Mouse (Mus musculus) embryonic facial prominence, embryonic 11.5 days (tissue): ENCODE data around the gene Fezf1. TPM values are rescaled to one million over a fixed set of nuclear protein-coding genes. Genes with fewer than 3 reads are reported as not detected.

Experiments
- ATAC-seq: fragments of 200-750 bp; cut with Nextera tagmentation; replicated peaks from 2 replicates; pipeline ENCODE4 v1.8.0; 2017; ENCODE audit warnings: low read depth; ENCODE audit not compliant: insufficient number of reproducible peaks, low FRiP score, low TSS enrichment
- DNase-seq: peaks from one replicate; pipeline ENCODE4 v3.0.0-alpha.2; 2015; ENCODE audit warnings: low spot score
- H3K27ac ChIP-seq: fragments of 300-500 bp; sonication (generic); replicated peaks from 2 replicates; pipeline ENCODE4 v1.5.1; 2014; ENCODE audit warnings: mild to moderate bottlenecking, low read depth, low read length, control low read depth
- H3K27me3 ChIP-seq: fragments of 300-500 bp; sonication (generic); 2 replicates; pipeline ENCODE4 v1.6.1; 2014; ENCODE audit warnings: mild to moderate bottlenecking, low read length, moderate library complexity, mixed read lengths; ENCODE audit not compliant: control insufficient read depth, insufficient read depth
- H3K36me3 ChIP-seq: fragments of 300-500 bp; sonication (generic); replicated peaks from 2 replicates; pipeline ENCODE4 v1.6.1; 2014; ENCODE audit warnings: low read depth, mild to moderate bottlenecking, low read length, moderate library complexity, mixed read lengths; ENCODE audit not compliant: control insufficient read depth, insufficient read depth
- H3K4me1 ChIP-seq: fragments of 300-500 bp; sonication (generic); 2 replicates; pipeline ENCODE4 v1.6.1; 2014; ENCODE audit warnings: low read length, mixed read lengths; ENCODE audit not compliant: control insufficient read depth, insufficient read depth
- H3K4me2 ChIP-seq: fragments of 300-500 bp; sonication (generic); 2 replicates; pipeline ENCODE4 v1.6.1; 2014; ENCODE audit warnings: low read depth, mild to moderate bottlenecking, control low read depth, low read length, moderate library complexity
- H3K4me3 ChIP-seq: fragments of 300-500 bp; sonication (generic); 2 replicates; pipeline ENCODE4 v1.5.1; 2014; ENCODE audit warnings: low read depth, low read length, control low read depth
- H3K9ac ChIP-seq: fragments of 300-500 bp; sonication (generic); replicated peaks from 2 replicates; pipeline ENCODE4 v1.6.1; 2014; ENCODE audit warnings: mild to moderate bottlenecking, control low read depth, low read length
- H3K9me3 ChIP-seq: fragments of 300-500 bp; sonication (generic); replicated peaks from 2 replicates; pipeline ENCODE4 v1.6.1; 2016; ENCODE audit warnings: mild to moderate bottlenecking, low read length, inconsistent platforms, mixed read lengths; ENCODE audit not compliant: control insufficient read depth
- WGBS: fragments of 180-500 bp; shearing (Covaris S2); extraction: QIAGEN DNeasy Blood & Tissue Kit; methylation state at CpG from one replicate; pipeline ENCODE4 v1.1.7; 2014; 5-methylcytosine and 5-hydroxymethylcytosine counted together
- polyA plus RNA-seq: library from polyadenylated mRNA; unstranded; fragments of >200 nt; fragmentation: Nextera tagmentation; extraction: Ambion mirVana; gene quantifications from 2 replicates; pipeline ENCODE4 v1.2.1, GENCODE M21; 2014

Fezf1 gene
- polyA plus RNA-seq, 1 experiment from 2014 or later = 6.8 TPM

DNA sequence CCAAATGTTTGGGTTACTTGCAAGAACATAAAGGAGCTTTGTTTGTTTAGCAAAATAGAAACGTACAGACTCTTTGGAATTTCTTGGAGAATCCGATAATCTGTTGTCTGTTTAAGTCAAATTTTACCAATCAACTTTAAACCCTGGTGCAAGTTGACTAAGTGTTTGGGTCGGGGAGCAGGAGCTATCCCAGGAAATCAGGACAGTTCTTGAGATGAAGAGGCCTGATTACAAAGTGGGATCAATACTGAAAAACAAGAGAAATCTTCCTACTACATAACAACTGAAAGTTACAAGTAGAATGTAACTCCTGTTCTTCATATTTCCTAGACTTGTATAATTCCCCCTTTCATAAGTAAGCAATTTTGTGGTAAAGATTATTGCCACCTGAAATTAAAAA is 3.3 kb upstream of the Fezf1 start:
- Histone ChIP-seq H3K27me3 (peaks cover 55% of the 10 kb centered on the region), H3K36me3 (no peaks in the 10 kb centered on the region), H3K27ac (no peak overlapping the region), H3K9ac (no peak overlapping the region), H3K4me3 (no peak overlapping the region), H3K9me3 (no peaks in the 10 kb centered on the region), H3K4me1 (peaks cover 9% of the 10 kb centered on the region; the same call in 1 of the 2 replicates), H3K4me2 (no peak overlapping the region)
- DNase-seq (peak; percentile 20), ATAC-seq (no peak)
- WGBS = under 1% methylated on average over 3 of the region's 3 CpGs

DNA sequence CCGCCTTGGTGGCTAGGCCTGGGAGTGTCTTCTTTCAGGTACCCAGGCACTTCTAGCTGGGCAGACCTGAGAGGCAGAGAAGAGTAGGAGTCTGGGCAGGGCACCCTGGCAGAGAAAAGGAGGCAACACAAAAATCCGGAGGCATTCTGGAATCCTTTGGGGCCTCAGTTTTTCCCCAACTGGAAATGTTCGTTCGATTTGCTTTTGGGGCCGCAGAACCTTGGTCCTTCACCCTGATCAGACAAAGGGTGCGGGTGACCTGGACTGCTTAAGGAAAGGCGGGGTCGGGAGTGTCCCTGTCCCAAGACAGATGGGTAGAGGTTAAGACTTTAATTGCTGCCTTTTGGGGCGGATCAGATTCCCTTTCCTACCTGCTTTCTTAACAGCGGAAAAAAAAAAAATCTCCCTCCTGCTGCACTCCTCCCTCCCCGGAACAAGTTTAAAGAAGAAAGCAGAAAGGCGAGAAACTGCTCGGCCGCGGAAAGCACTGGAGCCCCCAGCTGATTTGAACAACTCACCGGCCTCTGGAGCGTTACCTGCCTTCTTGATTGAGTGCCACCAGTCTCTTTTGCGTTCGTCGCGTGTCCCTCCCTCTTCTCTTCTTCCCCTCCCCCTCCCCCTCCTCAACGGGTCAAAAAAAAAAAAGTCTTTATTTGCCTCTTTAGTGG is 2.3 kb upstream of the Fezf1 start:
- H3K4me1 ChIP-seq = peaks cover 9% of the 10 kb centered on the region; the same call in 1 of the 2 replicates
- H3K4me3 ChIP-seq = no peak overlapping the region
- H3K9me3 ChIP-seq = no peaks in the 10 kb centered on the region
- ATAC-seq (no peak), DNase-seq (peak; percentile 38)
- no peak overlapping the region for H3K9ac ChIP-seq
- H3K27me3 ChIP-seq = peaks cover 52% of the 10 kb centered on the region
- no peak overlapping the region for H3K4me2 ChIP-seq
- H3K36me3 ChIP-seq = no peaks in the 10 kb centered on the region
- under 1% methylated on average over 22 of the region's 22 CpGs for WGBS
- H3K27ac ChIP-seq = no peak overlapping the region

DNA sequence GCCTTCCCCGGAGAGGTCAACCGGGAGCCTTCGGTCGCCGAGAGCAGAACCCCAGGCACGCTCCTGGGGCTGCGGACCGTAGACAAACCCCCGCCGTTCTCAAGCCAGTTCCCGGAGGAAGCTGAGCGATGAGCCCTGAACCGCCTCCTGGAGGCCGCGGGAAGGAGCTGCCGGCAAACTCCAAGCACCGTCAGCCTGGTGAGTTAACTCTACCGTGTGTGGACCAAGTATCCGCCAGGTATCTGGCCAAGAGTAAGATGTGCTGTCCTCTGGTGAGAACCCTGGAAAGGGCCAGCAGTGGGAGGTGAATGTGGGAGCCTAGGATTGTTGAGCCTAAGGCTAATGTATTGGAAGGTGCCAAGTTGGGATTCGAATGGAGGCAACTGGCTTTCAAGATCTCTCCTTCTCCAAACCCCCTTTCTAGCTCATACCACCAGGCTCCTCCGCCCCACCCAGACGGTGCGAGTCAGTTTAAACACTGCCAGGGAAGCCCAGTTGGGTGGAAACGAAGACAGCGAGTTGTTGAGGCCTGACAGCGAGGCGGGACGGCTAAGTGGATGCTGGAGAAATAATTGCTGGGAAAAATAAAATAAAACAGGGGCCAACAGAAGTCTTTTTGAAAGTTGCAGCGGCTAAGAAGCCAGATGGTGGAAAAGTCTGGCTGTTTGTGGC is 1.6 kb upstream of the Fezf1 start:
- H3K36me3 ChIP-seq = no peaks in the 10 kb centered on the region
- peak overlapping the region; percentile 42 for H3K4me3 ChIP-seq
- 0 out of 2 replicates have a peak overlapping the region, but pooled peaks have one; percentile 8 for H3K27ac ChIP-seq
- H3K9ac ChIP-seq = peak overlapping the region; percentile 52
- ATAC-seq = peak; percentile 58
- DNase-seq = peak; percentile 71
- H3K4me2 ChIP-seq = peak overlapping the region; percentile 77
- under 1% methylated on average over 29 of the region's 29 CpGs for WGBS
- H3K27me3 ChIP-seq = peaks cover 48% of the 10 kb centered on the region
- peaks cover 9% of the 10 kb centered on the region; the same call in 1 of the 2 replicates for H3K4me1 ChIP-seq
- no peaks in the 10 kb centered on the region for H3K9me3 ChIP-seq

DNA sequence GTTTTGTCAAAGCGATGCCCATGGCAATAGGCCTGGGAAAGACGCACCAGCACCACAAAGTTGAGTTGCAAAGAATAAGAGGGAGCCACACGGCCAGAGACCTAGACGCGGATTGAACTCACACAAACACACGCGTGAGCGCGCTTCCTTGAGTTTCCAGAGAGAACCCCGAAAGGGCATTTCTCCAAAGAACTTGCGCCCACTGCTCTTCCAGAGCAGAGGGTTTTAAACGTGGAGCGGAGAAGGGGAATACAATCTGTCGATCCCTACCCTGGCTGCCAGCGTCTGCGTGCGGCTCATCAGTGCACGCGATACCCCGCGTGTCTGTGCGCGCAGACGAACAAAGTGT is 865 bp upstream of the Fezf1 start:
- ATAC-seq (no peak), DNase-seq (peak; percentile 16)
- H3K4me1 ChIP-seq = peaks cover 9% of the 10 kb centered on the region; the same call in 1 of the 2 replicates
- WGBS = under 1% methylated on average over 24 of the region's 24 CpGs
- H3K4me2 ChIP-seq = peak overlapping the region; percentile 77
- H3K4me3 ChIP-seq = peak overlapping the region; percentile 42
- H3K9ac ChIP-seq = peak overlapping the region; percentile 52; the same call in 1 of the 2 replicates
- peaks cover 50% of the 10 kb centered on the region for H3K27me3 ChIP-seq
- H3K27ac ChIP-seq = no peak overlapping the region
- no peaks in the 10 kb centered on the region for H3K36me3 ChIP-seq
- H3K9me3 ChIP-seq = no peaks in the 10 kb centered on the region

DNA sequence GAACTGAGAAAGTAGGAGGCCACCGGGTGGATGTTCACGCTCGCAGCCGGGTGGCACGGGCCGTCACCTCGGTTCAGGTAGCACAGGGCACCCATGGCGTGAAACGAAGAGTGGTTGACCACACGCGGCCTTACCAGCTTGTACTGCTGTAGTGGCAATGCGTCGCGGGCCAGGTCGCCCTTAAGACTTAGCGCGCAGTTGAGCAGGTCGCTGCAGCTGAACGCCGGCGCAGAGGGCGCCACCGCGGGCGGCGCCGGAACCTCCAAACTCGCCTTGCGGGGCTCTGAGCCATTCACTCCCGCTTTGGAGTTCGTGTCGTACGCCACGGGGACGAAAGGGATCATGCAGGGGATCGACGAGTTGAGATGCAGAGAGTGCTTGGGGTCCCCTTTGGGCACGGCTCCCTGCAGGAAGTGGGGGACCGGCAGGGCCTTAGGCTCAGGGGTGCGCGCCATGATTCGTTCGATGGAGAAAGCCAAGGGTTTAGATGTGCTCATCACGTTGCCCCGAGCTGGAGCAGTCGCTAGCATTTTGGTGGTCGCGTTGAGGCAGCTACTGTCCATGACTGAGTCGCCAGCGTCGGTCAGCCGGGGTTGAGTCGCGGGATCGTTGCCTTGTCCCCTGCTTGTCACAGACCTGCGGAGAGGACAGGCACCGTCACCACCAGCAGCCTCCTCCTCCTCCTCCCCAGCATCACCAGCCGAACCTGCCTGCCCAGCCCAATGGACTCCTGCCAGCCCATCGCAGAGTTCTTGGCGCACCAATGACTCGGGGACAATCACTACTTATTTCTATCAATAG is 450 bp downstream of the Fezf1 start:
- H3K9me3 ChIP-seq = no peaks in the 10 kb centered on the region
- H3K4me2 ChIP-seq = peak overlapping the region; percentile 25
- H3K27ac ChIP-seq = no peak overlapping the region; the same call in 1 of the 2 replicates
- peak overlapping the region; percentile 27 for H3K4me3 ChIP-seq
- no peaks in the 10 kb centered on the region for H3K36me3 ChIP-seq
- DNase-seq (peak; percentile 49), ATAC-seq (peak; percentile 51; the same call in 1 of the 2 replicates)
- peaks cover 7% of the 10 kb centered on the region; the same call in 1 of the 2 replicates for H3K4me1 ChIP-seq
- peaks cover 49% of the 10 kb centered on the region for H3K27me3 ChIP-seq
- H3K9ac ChIP-seq = peak overlapping the region; percentile 34
- WGBS = under 1% methylated on average over 61 of the region's 61 CpGs

DNA sequence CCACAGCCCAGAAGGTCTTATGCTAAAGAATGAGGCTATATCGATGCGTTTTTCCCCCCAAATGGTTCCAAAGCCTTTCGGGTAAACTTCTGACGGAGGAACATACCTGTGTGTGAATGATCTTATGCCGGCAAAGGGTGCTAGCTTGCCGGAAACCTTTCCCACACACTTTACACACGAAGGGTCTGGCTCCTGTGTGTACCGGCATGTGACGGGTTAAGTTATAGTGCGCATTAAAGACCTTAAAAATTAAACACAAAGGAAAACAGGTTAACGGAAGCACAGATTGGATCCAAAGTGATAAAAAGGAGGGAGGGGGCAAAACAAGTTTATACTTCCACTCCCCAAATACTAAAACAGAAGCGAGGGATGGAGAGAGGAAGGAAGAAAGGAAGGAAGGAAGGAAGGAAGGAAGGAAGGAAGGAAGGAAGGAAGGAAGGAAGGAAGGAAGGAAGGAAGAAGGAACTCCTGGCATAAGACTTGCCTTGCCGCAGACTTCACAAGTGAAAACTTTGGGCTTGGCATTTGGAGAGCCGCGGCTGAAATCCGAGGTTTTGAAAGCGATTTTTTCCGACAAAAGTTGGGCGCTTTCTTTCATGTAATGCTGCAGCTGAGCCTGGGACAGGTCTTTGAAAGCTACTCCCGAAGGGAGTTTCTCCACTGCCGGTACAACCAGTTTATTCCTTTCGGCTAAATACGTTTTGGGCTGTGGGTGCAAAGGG is 1.2 kb downstream of the Fezf1 start:
- H3K9me3 ChIP-seq = no peaks in the 10 kb centered on the region
- H3K4me2 ChIP-seq = peak overlapping the region; percentile 25; the same call in 1 of the 2 replicates
- no peak overlapping the region for H3K27ac ChIP-seq
- H3K4me1 ChIP-seq = peaks cover 7% of the 10 kb centered on the region; the same call in 1 of the 2 replicates
- H3K4me3 ChIP-seq = peak overlapping the region; percentile 27
- ATAC-seq = no peak
- DNase-seq = no peak
- peaks cover 48% of the 10 kb centered on the region for H3K27me3 ChIP-seq
- H3K9ac ChIP-seq = peak overlapping the region; percentile 34
- no peaks in the 10 kb centered on the region for H3K36me3 ChIP-seq
- under 1% methylated on average over 23 of the region's 23 CpGs for WGBS

DNA sequence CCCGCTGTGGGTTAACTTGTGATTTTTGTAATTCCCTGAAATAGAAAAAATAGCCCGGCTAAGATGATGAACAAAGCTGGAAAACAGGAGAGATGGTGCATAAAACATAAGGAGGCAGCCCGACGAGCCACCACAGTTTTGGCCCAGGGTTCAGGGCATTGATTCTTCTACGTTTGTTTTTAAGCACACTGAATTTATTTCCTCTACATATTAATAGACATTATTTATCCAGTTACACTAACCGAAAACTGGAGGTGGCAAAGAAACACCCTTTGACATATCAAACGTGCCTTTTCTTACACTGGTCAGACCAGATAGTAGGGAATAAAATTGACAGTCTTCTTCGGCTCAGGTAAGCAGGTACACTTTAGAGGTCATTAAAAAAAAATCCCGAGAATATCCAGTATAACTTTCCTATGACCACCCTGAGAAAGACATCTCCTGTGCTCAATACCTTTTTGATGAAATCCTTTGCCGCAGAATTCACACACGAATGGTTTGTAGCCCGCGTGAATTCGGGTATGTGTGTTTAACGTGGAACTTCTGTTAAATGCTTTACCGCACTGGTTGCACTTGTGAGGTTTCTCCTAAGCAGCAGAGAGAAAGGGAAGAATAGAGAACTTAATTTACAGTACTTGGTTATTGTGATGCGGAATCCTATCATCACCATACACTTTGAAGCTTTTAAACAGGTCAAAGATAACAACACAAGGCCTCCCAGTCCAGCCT is 1.9 kb downstream of the Fezf1 start:
- H3K4me3 ChIP-seq = no peak overlapping the region
- ATAC-seq (no peak), DNase-seq (no peak)
- H3K9ac ChIP-seq = no peak overlapping the region
- WGBS = 4% methylated on average over 17 of the region's 17 CpGs
- H3K27me3 ChIP-seq = peaks cover 48% of the 10 kb centered on the region
- H3K4me2 ChIP-seq = no peak overlapping the region
- H3K27ac ChIP-seq = no peak overlapping the region
- peaks cover 7% of the 10 kb centered on the region; the same call in 1 of the 2 replicates for H3K4me1 ChIP-seq
- no peaks in the 10 kb centered on the region for H3K9me3 ChIP-seq
- H3K36me3 ChIP-seq = no peaks in the 10 kb centered on the region
